Mouse (Mus musculus) embryo, embryonic 10 days (tissue): ENCODE results near the gene Olfr316.
"Not testable (repeated sequence)": the region's sequence is repeated elsewhere in the genome, so short reads cannot be mapped to it uniquely, and the experiment has no call there.

Experiments used
- DNase-seq: peaks from one replicate; pipeline ENCODE4 v3.0.0-alpha.2; 2015; ENCODE audit warnings: low spot score

The Olfr316 gene

GRCm38 (mm10) chr11:58752434-58752833, at the start of gene Olfr316:
Gene Olfr316, plus strand, starts transcription at chr11:58752734.
- DNase-seq, result no peak

- no peak for DNase-seq
Observed at GRCm38 (mm10) chr11:58709086-58709485, 43.4 kb upstream of the Olfr316 start.

GRCm38 (mm10) chr11:58717723-58718122, 34.8 kb upstream of the Olfr316 start:
- not testable (repeated sequence) for DNase-seq

GRCm38 (mm10) chr11:58719701-58720100, 32.8 kb upstream of the Olfr316 start:
- no peak for DNase-seq

GRCm38 (mm10) chr11:58723914-58724313, 28.6 kb upstream of the Olfr316 start, which contains the start of gene Olfr318:
Gene Olfr318, minus strand, starts transcription at chr11:58724014.
- no peak for DNase-seq

- DNase-seq, result not testable (repeated sequence)
Observed at GRCm38 (mm10) chr11:58727896-58728650, 24.5 kb upstream of the Olfr316 start.

- no peak for DNase-seq
Observed at GRCm38 (mm10) chr11:58733372-58733771, 19.2 kb upstream of the Olfr316 start.

- DNase-seq, result no peak
Observed at GRCm38 (mm10) chr11:58738792-58739262, 13.7 kb upstream of the Olfr316 start, which contains the start of gene Olfr317. Gene Olfr317, minus strand, starts transcription at chr11:58739212.

- DNase-seq, result not testable (repeated sequence)
Observed at GRCm38 (mm10) chr11:58751096-58751495, 1.4 kb upstream of the Olfr316 start.

- no peak for DNase-seq
Observed at GRCm38 (mm10) chr11:58772888-58773287, 20.4 kb downstream of the Olfr316 start, which contains the start of gene Olfr315. Gene Olfr315, plus strand, starts transcription at chr11:58773188.

GRCm38 (mm10) chr11:58782480-58783089, 30.1 kb downstream of the Olfr316 start, which contains the start of gene Olfr314:
Gene Olfr314, plus strand, starts transcription at chr11:58782952.
- DNase-seq, result no peak

GRCm38 (mm10) chr11:58784182-58784581, 31.6 kb downstream of the Olfr316 start:
- no peak for DNase-seq

GRCm38 (mm10) chr11:58787651-58788050, 35.1 kb downstream of the Olfr316 start:
- DNase-seq, result no peak

- no peak for DNase-seq
Observed at GRCm38 (mm10) chr11:58788346-58788745, 35.8 kb downstream of the Olfr316 start.

- no peak for DNase-seq
Observed at GRCm38 (mm10) chr11:58789532-58789931, 37.0 kb downstream of the Olfr316 start.

GRCm38 (mm10) chr11:58790053-58790452, 37.5 kb downstream of the Olfr316 start:
- DNase-seq, result no peak

- no peak for DNase-seq
Observed at GRCm38 (mm10) chr11:58790646-58791045, 38.1 kb downstream of the Olfr316 start.

- DNase-seq, result no peak
Observed at GRCm38 (mm10) chr11:58795856-58796255, 43.3 kb downstream of the Olfr316 start.

GRCm38 (mm10) chr11:58796850-58797249, 44.3 kb downstream of the Olfr316 start:
- no peak for DNase-seq

GRCm38 (mm10) chr11:58799747-58800146, 47.2 kb downstream of the Olfr316 start:
- no peak for DNase-seq

GRCm38 (mm10) chr11:58801558-58802228, 49.2 kb downstream of the Olfr316 start, which contains the start of gene Fam183b:
Gene Fam183b, minus strand, starts transcription at chr11:58801960.
- peak; percentile 79 for DNase-seq

GRCm38 (mm10) chr11:58803871-58804270, 51.3 kb downstream of the Olfr316 start:
- no peak for DNase-seq
